Mouse (Mus musculus) MEL-GATA-1-ER (cell line): Measurements from ENCODE around the gene Lamtor1.
A peak's percentile ranks its signal among the peaks of the same experiment; 100 is the strongest.

ENCODE experiments used
- DNase-seq: peaks from one replicate; pipeline ENCODE4 v3.0.0-alpha.2; 2012; ENCODE audit warnings: low read depth; ENCODE audit errors: extremely low read depth

The Lamtor1 gene

GRCm38 (mm10) chr7:101952098-101952497 is 46.4 kb downstream of the Lamtor1 start:
- no peak for DNase-seq

GRCm38 (mm10) chr7:101954163-101954562 is 48.5 kb downstream of the Lamtor1 start:
- DNase-seq: no peak

- no peak for DNase-seq
Measured at GRCm38 (mm10) chr7:101955276-101955675, 49.6 kb downstream of the Lamtor1 start.

GRCm38 (mm10) chr7:101955862-101956261 is 50.2 kb downstream of the Lamtor1 start:
- DNase-seq: no peak

- DNase-seq: no peak
Measured at GRCm38 (mm10) chr7:101956481-101956880, 50.8 kb downstream of the Lamtor1 start.

DNA sequence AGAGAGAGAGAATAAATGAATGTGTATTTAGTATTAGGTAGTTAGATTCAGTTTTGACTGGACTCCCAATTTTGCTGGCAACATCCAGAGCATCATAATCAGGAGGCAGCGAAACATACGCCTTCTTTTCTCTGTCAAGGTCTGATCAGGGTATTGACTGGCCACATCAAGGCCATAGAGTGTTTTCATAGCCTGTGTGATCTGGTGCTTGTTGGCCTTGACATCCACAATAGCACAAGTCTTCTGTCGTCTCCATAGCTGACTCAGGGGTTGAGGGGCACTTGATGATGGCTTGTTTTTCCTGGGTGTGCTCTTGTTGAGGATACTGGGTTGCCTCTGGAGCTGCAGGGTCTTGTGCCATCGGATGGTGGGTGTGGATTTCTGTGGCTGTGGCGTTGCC is 51.2 kb downstream of the Lamtor1 start:
- no peak for DNase-seq

DNA sequence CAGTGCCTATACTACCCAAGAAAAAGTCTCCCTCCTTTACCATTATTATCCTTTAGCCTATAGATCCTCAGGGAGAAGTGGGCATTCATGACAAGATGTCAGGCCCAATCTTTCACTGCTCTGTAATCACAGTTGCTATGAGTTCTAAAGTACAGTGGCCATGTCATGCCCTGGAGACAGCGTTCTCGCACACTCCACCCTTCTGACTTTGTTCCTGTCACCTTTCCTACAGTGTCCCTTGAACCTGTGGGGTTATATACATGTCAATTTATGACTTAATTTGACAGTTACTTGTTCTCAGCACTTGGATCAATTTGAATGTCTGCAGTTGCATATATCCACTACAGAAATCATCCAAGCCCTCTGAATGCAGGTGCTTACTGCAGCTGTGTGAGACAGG is 57.1 kb downstream of the Lamtor1 start:
- DNase-seq: no peak

DNA sequence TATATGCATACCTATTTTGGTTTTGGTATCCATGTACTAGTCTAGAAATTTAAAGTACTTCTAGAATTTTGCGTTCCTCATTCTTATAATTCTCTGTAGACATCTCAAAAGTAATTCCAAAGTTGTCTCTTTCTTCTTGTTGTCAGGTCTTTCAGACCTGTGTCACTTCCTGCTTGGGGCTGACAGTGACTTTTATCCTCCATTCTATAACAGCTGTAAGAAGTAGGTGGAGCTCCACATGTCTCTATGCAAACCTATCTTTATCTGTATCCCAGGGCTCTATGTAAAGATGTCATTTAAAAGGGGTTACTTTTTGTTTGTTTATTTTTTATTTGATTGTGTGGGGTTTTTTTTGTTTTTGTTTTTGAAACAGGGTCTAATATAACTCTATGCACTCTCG is 57.9 kb downstream of the Lamtor1 start:
- DNase-seq: no peak

GRCm38 (mm10) chr7:101964551-101964950 is 58.8 kb downstream of the Lamtor1 start:
- no peak for DNase-seq

DNA sequence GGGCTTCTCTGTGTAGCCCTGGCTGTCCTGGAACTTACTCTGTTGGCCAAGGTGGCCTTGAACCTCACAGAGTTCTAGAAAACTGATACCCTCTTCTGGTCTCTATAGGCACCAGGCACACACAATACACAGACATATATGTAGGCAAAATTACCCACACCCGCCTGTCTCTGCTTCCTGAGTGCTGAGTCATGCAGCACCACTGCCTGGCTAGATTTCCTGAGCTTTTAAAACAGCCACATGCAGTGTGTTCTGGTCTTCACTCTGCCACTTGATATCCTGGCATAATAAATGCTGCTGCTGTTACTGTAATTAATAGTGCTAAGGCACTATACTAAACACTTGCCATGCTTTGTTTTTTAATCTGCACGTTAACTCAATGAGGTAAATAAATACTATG is 59.9 kb downstream of the Lamtor1 start:
- DNase-seq: no peak

DNA sequence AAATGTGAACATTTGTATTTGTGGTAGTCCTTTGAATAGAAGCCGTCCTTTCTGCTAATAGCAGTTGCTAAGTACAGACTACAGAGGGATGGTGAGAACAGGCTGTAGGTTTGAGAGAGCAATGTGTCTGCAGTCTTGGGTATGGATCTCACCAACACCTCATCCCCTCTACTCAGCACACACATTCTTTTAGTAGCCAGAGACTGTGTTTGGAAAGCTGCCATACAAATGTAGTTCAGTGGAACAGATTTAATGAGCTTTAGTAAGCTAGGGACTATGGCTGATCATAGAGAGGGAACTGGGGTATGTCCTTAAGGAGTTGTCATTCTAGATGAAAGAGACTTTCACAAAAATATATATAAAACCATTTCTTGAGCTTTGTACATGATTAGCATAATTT is 61.6 kb downstream of the Lamtor1 start:
- DNase-seq: no peak

GRCm38 (mm10) chr7:101968751-101969150 is 63.0 kb downstream of the Lamtor1 start:
- no peak for DNase-seq

DNA sequence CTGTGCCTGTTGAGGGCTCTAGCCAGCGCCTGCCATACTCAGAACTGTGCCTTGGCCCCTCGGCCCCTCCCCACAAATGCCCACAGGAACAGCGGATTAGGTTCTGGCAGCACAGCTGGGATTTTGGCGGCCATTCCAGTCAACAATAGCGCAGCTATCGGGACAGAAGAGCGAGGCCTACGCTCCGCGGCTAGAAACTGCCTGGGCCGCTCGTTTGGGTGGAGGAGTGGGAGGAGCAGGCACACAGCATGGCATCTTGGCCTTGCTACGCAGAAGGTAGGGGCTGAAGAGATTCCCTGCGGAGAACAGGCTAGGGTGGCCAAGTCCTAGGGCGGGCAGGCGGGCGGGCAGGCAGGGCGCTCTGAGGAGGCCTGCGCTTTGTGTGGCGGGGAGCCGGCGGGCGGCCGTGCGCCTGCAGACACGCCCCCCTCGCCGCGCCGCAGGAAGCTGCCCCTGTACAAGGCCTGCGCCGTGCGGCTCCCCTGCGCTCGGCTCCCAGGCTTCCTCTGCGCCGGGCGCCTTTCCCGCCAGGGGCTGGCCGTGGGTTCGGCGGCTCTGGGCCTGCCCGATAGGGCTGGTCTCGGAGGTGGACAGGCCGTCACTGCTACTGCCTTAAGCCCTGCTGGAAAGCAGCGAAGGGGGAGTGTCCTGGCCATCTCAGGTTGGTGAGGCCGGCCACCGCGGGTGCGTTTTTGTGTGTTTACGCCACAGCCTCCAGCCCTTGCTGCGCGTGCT is 64.2 kb downstream of the Lamtor1 start:
- no peak for DNase-seq

DNA sequence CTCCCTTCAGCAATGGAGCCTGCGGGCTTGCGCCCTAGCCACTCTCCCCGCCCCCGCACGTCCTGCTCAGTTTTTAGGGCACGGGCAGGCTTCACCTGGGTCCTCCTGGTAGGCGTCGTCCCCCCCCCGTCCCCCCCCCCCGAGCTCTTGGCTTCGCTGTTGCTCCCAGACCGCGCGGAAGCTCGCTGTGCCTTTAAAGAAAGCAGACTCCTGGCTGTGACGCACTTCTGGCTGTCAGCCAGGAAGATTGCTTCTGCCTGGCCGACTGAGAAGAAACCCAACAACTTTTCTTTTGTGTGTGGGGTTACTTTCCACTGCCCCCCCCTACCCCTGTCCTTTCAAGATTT is 64.7 kb downstream of the Lamtor1 start:
- peak; percentile 75 for DNase-seq

DNA sequence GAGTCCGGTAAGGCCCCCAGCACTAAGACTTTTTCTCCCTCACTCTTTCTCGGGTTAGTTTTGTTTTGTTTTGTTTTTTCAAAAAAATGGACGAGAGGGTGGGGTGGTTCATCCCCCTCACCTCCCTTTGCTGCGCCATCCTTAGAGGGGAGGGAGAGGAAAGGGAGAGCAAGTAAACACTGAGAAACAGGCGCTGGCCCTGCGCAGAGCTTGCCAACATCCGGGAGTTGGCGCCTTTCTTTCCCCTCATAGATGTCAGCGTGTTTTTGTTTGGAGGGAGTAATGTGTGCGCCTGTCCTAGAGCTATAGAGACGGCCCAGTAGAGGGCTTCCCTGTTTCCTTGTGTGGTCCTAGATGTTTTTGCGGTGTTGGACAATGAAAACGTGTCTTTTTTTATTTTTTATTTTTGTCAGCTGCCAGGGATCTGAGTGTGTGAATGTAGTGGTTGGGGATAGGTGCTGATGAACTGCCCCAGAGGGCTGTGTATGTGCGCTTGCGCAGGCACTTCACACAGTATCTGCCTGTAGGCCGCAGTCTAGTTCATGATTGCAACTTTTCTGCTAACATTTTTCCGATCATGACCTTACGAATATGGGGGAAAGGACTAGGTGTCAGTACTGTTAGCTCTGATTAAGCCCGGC is 65.2 kb downstream of the Lamtor1 start:
- DNase-seq: peak; percentile 54

DNA sequence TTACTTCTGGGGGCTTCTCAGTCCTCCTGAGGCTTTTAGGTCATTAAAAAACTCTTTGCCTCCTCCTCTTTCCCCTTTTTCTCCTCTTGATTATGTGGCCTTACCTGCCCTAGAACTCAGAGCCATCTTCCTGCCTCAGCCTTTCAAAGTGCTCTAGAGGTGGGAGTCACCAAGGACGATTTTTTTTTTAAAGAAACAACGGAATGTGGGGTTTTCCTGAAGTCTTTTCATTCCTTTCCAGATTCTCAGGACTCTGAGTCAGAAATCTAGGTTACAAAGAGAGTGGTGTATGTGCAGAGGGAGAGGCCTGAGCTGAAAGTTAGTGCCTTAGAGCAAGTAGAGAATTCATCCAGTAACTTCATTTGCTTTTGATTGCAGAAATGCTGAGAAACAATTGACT is 66.0 kb downstream of the Lamtor1 start:
- DNase-seq: no peak

- no peak for DNase-seq
Measured at GRCm38 (mm10) chr7:101973730-101974129, 68.0 kb downstream of the Lamtor1 start.

DNA sequence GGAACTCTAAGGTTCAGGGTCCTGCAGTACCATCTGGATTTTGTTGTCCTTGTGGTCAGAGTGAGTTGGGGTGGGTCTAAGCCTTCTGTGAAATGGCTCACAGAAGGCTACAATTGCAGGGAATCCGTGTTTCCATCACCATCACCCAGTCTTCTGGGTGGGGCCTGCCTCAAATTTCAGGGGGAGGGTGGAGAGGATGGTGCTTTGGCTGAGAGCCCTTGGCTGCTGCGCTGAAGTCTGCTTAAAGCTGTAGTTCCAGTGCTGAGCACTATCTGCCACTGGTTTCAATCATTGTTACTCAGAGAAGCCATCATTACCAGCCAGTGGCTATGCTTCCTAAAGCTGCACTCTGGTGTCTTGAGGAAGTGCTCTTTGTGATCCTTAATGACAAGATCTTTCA is 68.8 kb downstream of the Lamtor1 start:
- no peak for DNase-seq
